Mouse (Mus musculus) gastrocnemius, postnatal 10 days (tissue): ENCODE results near the gene Olfr330. TPM values are rescaled to one million over a fixed set of nuclear protein-coding genes. Genes with fewer than 3 reads are reported as not detected.
"Not testable (repeated sequence)": the region's sequence is repeated elsewhere in the genome, so short reads cannot be mapped to it uniquely, and the experiment has no call there.

Source experiments
- DNase-seq: peaks from one replicate; pipeline ENCODE4 v3.0.0; 2021; ENCODE audit warnings: mixed read lengths
- long read RNA-seq, 2 experiments: library from polyadenylated mRNA; stranded (forward); transcript quantifications; one replicate each; pipeline ENCODE4 v2.0.0; 2021
- total RNA-seq, 2 experiments: library from RNA; stranded (reverse); gene quantifications; 2 replicates each; pipeline ENCODE4 v1.2.3; 2021

Gene Olfr330
- total RNA-seq = not detected
- long read RNA-seq, experiment 1 = 0 reads
- long read RNA-seq, experiment 2 = 0 reads

- DNase-seq = not testable (repeated sequence)
Observed at GRCm38 (mm10) chr11:58534736-58535135, at the start of gene Olfr330. Gene Olfr330 (minus strand): TSS chr11:58534836.

DNA sequence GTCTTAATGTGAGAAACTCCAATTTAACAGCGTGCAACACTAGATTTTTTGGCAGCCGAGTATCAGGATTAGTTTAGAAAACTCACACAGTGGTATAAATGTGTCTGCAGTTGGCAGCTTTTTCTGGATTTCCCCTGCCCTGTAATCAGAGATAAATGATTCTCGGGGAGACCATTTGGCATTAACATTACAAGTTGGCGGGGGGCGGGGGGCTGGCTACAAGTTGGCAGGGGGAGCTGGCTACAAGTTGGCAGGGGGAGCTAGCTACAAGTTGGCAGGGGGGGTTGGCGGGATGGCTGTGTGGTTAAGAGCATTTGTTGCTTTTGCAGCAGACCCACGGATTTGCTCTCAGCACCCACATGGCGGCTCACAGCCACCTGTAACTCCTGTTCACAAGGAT lies 44.0 kb upstream of the Olfr330 start:
- no peak for DNase-seq

DNA sequence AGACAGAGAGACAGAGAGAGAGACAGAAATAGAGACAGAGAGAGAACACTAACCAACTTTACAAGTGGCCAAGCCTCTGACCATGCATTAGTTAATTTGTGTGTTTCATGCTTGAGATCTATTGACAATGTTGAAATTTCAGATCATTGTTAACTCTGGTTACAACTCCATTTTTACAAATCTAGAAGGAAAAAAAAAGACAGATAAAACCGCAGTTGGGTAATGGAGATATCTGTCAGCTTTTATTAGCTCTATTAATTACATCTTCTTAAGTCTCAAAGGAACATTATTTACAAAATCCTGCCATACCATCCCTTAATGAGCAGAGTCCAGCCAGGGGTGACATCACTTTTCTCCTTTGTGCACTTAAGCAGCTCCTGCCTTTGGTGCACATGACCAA lies 42.8 kb upstream of the Olfr330 start, which contains the start of gene Olfr325:
Gene Olfr325 (plus strand): TSS at position 301 of the 400 bp plus-strand sequence.
- DNase-seq = no peak

DNA sequence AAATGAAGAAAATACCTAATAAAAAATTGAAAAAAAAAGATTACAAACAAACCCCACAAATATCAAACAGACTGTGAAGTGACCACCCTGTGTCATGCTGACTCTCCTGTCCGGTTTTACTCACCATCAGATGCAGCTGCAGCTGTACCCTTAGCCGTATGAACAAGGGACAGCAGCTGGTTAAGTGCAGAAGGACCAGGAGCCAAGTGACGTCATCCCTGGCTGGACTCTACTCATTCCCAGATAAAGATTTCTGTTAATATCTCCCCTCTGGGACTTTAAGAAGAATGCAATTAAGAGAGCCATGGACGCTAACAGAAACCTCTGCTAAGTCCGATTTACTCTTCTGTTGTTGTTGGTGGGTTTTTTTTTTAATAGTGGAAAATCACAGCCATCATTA lies 35.8 kb upstream of the Olfr330 start, which contains the start of gene Olfr224:
Gene Olfr224 (minus strand): TSS at position 149 of the 400 bp plus-strand sequence.
- peak; percentile 45 for DNase-seq

- DNase-seq = peak; percentile 26
Observed at GRCm38 (mm10) chr11:58555536-58555935, 20.9 kb upstream of the Olfr330 start, which contains the start of gene Olfr328. Gene Olfr328 (minus strand): TSS chr11:58555636.

DNA sequence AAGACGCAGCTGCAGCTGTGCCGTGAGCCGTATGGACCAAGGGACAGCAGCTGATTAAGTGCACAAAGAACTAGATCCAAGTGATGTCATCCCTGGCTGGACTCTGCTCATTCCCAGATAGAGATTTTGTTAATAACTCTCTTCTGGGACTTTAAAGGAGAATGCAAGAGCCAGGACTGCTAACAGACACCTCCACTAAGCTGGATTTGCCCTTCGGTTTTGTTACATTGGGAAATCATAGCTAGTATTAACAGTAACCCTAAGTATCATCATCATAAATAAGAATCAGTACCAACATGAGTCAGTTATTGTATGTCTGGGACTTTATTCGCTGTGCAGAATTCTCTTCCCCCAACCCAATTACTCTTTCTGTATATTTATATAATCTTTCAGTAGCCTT lies 11.7 kb upstream of the Olfr330 start, which contains the start of gene Olfr329-ps:
Gene Olfr329-ps (minus strand): TSS at position 101 of the 400 bp plus-strand sequence.
- no peak for DNase-seq

DNA sequence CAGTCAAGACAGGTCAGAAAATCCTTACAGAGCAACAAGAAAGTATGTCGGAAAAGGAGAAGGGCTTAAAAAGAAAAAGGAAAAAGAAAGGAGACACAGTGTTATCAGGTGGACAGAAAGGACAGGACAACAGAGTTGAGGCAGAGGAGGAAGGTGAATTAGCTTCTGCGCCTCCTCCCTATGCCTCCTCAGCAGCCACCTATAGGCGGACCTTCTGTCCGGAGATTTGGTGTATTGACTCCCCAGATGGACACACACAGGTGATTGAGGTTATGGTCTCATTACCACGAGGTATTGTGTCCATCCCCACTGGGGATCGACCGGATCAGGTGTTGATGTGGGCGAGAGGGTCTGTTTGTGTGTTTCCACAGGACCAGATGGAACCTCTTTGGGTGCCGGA lies 14.9 kb downstream of the Olfr330 start:
- DNase-seq = peak; percentile 12

DNA sequence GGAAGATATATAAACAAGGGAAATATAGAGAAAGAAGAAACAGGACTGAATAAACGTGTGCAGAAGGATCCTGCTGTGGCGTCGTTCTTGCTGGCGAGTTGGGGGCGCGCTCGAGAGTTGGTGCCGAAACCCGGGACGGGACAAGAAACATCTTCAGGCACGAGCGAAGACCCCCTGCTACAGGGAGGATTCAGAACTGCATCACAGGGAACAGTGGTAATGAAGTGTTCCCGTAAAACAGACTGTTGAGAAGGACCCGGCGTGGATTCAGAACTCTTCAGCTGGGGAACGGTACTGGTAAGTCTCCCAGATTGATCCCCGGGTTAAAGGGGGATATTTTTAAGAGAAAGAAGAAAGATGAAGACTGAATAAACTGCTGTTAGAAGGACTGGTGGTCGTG lies 15.7 kb downstream of the Olfr330 start:
- peak; percentile 75 for DNase-seq

DNA sequence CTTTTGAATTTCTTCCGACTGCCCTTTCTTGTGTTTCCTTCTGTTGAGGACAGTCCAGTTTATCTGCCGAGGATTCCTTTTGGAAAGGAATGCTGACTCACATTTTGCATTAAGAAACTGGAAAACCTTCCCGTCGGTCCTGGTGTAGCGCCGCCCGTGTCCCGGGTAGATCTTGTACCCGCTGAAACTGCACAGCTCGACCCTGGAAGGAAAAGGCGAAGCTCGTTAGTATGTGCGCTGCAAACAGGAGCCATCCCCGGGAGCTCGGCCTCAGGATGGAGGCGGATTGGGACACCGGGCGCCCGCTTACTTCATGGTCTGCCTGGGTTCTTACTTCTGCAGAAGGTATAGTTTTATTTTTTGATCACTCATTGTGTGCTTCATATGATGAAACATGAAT lies 25.6 kb downstream of the Olfr330 start:
- not testable (repeated sequence) for DNase-seq

DNA sequence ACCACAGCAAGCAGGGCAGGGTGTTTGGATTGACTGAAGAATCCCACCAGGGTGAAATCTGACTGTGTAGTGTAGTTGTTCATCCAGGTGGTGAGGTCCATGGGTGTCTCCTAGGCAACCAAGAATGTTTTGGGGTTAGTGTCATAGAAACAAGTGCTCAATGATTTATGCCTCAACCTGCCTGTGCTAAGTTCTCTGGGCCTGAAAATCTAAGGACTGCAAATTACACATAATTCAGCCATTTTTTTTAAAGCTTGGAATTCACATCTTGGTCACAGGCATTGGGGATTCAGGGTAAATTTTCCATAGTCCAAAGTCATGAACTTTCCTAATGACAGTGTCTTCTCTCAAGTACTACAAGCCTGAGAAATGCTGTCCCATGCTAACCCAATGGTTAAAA lies 32.2 kb downstream of the Olfr330 start, which contains the start of gene Olfr331:
Gene Olfr331 (minus strand): TSS at position 101 of the 400 bp plus-strand sequence.
- DNase-seq = not testable (repeated sequence)

DNA sequence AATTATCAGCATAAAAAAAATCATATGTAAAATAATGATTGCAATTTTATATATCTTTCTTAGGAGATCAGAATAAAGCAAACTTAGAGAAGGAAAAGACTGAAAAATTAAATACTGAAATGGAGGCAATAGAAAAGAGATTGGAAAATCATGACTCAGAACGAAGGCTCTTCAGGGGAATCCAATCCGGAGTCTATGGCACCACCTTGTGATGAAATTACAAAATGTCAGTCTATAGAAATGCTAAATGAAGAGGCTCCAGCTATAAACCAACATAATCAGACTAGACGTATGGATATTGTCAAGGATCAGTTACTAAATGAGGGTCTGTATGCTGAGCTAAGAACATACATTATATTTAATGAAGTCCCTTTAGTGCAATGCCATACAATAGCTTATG lies 35.3 kb downstream of the Olfr330 start:
- DNase-seq = no peak

GRCm38 (mm10) chr11:58498761-58499160 lies 35.9 kb downstream of the Olfr330 start:
- DNase-seq = no peak

GRCm38 (mm10) chr11:58492455-58492854 lies 42.2 kb downstream of the Olfr330 start, which contains the start of gene Olfr332:
Gene Olfr332 (minus strand): TSS chr11:58492555.
- DNase-seq = no peak

Other genes with a start within 250 kb of the Olfr330 start
- gene Zfp692, start 227.8 kb downstream of the Olfr330 start, total RNA-seq = 1 to 10 TPM; 3.5 to 5.3 TPM
- 10 to 100 TPM; 31.0 to 41.3 TPM for gene Zfp672, start 204.5 kb downstream of the Olfr330 start, total RNA-seq
- 10 to 100 TPM; 28.0 to 30.3 TPM for gene Sh3bp5l, start 204.1 kb downstream of the Olfr330 start, total RNA-seq
- gene Lypd8, start 155.8 kb downstream of the Olfr330 start, total RNA-seq = not detected
- not detected for gene 1810065E05Rik, start 113.7 kb downstream of the Olfr330 start, total RNA-seq
- gene Gm12253, start 102.3 kb downstream of the Olfr330 start, total RNA-seq = not detected
- gene Lypd9, start 81.9 kb downstream of the Olfr330 start, total RNA-seq = not detected
- not detected for gene Olfr30, start 72.6 kb downstream of the Olfr330 start, total RNA-seq
- gene Olfr332, start 42.3 kb downstream of the Olfr330 start, total RNA-seq = not detected
- gene Olfr331, start 32.3 kb downstream of the Olfr330 start, total RNA-seq = not detected
- gene Olfr329-ps, start 11.6 kb upstream of the Olfr330 start, total RNA-seq = not detected
- not detected for gene Olfr328, start 20.8 kb upstream of the Olfr330 start, total RNA-seq
- gene Olfr224, start 35.7 kb upstream of the Olfr330 start, total RNA-seq = not detected
- gene Olfr325, start 42.9 kb upstream of the Olfr330 start, total RNA-seq = not detected
- gene Olfr324, start 60.3 kb upstream of the Olfr330 start, total RNA-seq = not detected
- gene 2210407C18Rik, start 81.2 kb upstream of the Olfr330 start, total RNA-seq = not detected
- not detected for gene Olfr323, start 95.7 kb upstream of the Olfr330 start, total RNA-seq
- gene Trim58, start 105.6 kb upstream of the Olfr330 start, total RNA-seq = under 1 TPM in 1 of 2 experiments, not detected in 1; 0.27 TPM
- gene Olfr322, start 123.9 kb upstream of the Olfr330 start, total RNA-seq = not detected
- not detected for gene Olfr320, start 146.3 kb upstream of the Olfr330 start, total RNA-seq
- gene Olfr319, start 164.3 kb upstream of the Olfr330 start, total RNA-seq = not detected
- not detected for gene Olfr318, start 189.2 kb upstream of the Olfr330 start, total RNA-seq
- not detected for gene Olfr317, start 204.4 kb upstream of the Olfr330 start, total RNA-seq
- gene Olfr316, start 217.9 kb upstream of the Olfr330 start, total RNA-seq = not detected
- not detected for gene Olfr315, start 238.4 kb upstream of the Olfr330 start, total RNA-seq
- not detected for gene Olfr314, start 248.1 kb upstream of the Olfr330 start, total RNA-seq